Comparison of ENCODE assay signal across 10 mouse cellular contexts in the genomic region with DNA sequence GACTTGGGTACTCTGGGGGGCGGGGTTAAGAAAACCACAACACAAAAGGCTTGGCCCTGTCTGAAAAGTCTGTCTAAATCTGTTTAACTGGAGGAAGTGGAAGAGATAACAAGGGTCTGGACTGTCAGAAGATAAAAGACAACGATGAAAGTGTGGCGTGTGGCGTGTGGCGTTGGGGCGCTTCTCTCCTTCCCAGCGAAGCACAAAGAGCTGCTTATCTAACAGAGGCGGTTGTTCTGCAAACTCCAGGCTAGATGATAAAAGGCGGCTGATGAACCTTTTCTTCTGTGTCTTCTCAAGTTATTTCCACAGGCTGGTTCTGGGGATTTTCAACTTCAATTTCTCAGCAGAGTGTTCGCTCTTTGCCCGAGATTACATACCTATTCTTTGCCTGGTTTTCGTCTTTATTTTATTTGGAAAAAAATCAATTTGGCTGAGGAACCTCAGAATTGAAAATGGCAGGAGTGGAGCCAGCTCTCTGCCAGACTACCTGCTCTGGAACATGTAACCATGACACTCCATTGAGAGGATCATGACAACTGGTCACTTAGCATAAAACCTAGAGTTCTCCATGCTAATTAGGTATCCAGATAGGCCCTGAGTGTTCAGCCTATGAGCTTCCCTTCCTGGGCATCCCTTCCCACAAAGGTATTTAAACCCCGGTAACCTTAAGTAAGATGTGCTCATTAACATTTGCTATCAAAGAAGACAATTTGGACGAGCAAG.
A peak's percentile ranks its signal among the peaks of the same experiment; 100 is the strongest.
DNase-seq lines count a peak whose midpoint lies in the region; ATAC-seq and TF ChIP-seq lines count a peak whose summit lies in the region.
"Had no signal": no experiment of that assay in that cellular context is flagged by ENCODE, and none has a peak within 500 bp of the region (broad histone marks: within the 10 kb centered on the region; RNA-seq: fewer than 3 reads in every experiment).

No protein-coding gene starts in this region.

- peaks cover 2% of the 10 kb centered on the region for H3K9me3 ChIP-seq in heart, embryonic 16.5 days (replicated peaks; ENCODE audit: control insufficient read depth, low read length)
- no peaks in the 10 kb centered on the region for H3K9me3 ChIP-seq in liver, postnatal 0 days (ENCODE audit: low read length)
- no peaks in the 10 kb centered on the region for H3K9me3 ChIP-seq in stomach, embryonic 15.5 days
- no peaks in the 10 kb centered on the region for H3K9me3 ChIP-seq in midbrain, embryonic 13.5 days

- no peak overlapping the region for H3K4me3 ChIP-seq in heart, embryonic 16.5 days (ENCODE audit: low read length)
- no peak overlapping the region for H3K4me3 ChIP-seq in liver, postnatal 0 days (ENCODE audit: low read depth, low read length)
- no peak overlapping the region for H3K4me3 ChIP-seq in stomach, embryonic 15.5 days (replicated peaks)
- no peak overlapping the region for H3K4me3 ChIP-seq in midbrain, embryonic 13.5 days (replicated peaks)

- H3K27ac ChIP-seq in heart, embryonic 16.5 days (ENCODE audit: low read length), result no peak overlapping the region
- no peak overlapping the region for H3K27ac ChIP-seq in liver, postnatal 0 days (ENCODE audit: low read depth)
- no peak overlapping the region for H3K27ac ChIP-seq in stomach, embryonic 15.5 days
- no peak overlapping the region for H3K27ac ChIP-seq in midbrain, embryonic 13.5 days

- TF ChIP-seq EP300 in liver, postnatal 0 days (IDR thresholded peaks at IDR 0.05; ENCODE audit: low read depth), result peak; percentile 94

- no peaks in the 10 kb centered on the region for H3K27me3 ChIP-seq in heart, embryonic 16.5 days (ENCODE audit: control insufficient read depth, insufficient read depth, low read length)
- H3K27me3 ChIP-seq in liver, postnatal 0 days (ENCODE audit: insufficient read depth, low read length), result no peaks in the 10 kb centered on the region
- no peaks in the 10 kb centered on the region for H3K27me3 ChIP-seq in stomach, embryonic 15.5 days (replicated peaks)
- no peaks in the 10 kb centered on the region for H3K27me3 ChIP-seq in midbrain, embryonic 13.5 days

- peak overlapping the region; percentile 7; the same call in 1 of the 2 replicates for H3K4me2 ChIP-seq in heart, embryonic 16.5 days (ENCODE audit: low read depth, low read length)
- 0 out of 2 replicates have a peak overlapping the region, but pooled peaks have one; percentile 7 for H3K4me2 ChIP-seq in liver, postnatal 0 days (ENCODE audit: low read depth, low read length)
- no peak overlapping the region for H3K4me2 ChIP-seq in stomach, embryonic 15.5 days
- H3K4me2 ChIP-seq in midbrain, embryonic 13.5 days (replicated peaks), result no peak overlapping the region

- peak; percentile 49 for ATAC-seq in heart, embryonic 16.5 days (replicated peaks; ENCODE audit: extremely low read depth, insufficient read depth, low FRiP score)
- ATAC-seq in liver, postnatal 0 days, result peak; percentile 48
- ATAC-seq in stomach, embryonic 15.5 days (ENCODE audit: insufficient read depth, low FRiP score, low read depth), result peak; percentile 7; the same call in 1 of the 2 replicates
- ATAC-seq in midbrain, embryonic 13.5 days, result no peak
- ATAC-seq: activated CD4-positive, CD25-positive, alpha-beta regulatory T cell, adult 4 months had no signal

- WGBS in heart, embryonic 16.5 days, result 22% methylated on average over 14 of the region's 14 CpGs
- 25% methylated on average over 14 of the region's 14 CpGs for WGBS in liver, postnatal 0 days (ENCODE audit: insufficient replicate concordance)
- 39% methylated on average over 14 of the region's 14 CpGs for WGBS in stomach, embryonic 15.5 days
- WGBS in midbrain, embryonic 13.5 days, result 76% methylated on average over 14 of the region's 14 CpGs

- peaks cover 16% of the 10 kb centered on the region for H3K4me1 ChIP-seq in heart, embryonic 16.5 days (ENCODE audit: control insufficient read depth, insufficient read depth, low read length)
- no peaks in the 10 kb centered on the region; the same call in 1 of the 2 replicates for H3K4me1 ChIP-seq in liver, postnatal 0 days (ENCODE audit: insufficient read depth)
- no peaks in the 10 kb centered on the region for H3K4me1 ChIP-seq in stomach, embryonic 15.5 days
- H3K4me1 ChIP-seq in midbrain, embryonic 13.5 days (replicated peaks), result peaks cover 10% of the 10 kb centered on the region

- no peak for TF ChIP-seq CTCF in liver, postnatal 0 days (IDR thresholded peaks at IDR 0.05; ENCODE audit: low read depth)

- no peaks in the 10 kb centered on the region for H3K36me3 ChIP-seq in heart, embryonic 16.5 days (ENCODE audit: control insufficient read depth, insufficient read depth)
- H3K36me3 ChIP-seq in liver, postnatal 0 days (replicated peaks; ENCODE audit: insufficient read depth, low read length), result no peaks in the 10 kb centered on the region
- H3K36me3 ChIP-seq in stomach, embryonic 15.5 days, result no peaks in the 10 kb centered on the region
- H3K36me3 ChIP-seq in midbrain, embryonic 13.5 days, result no peaks in the 10 kb centered on the region

- no peak overlapping the region for H3K9ac ChIP-seq in heart, embryonic 16.5 days (ENCODE audit: low read length)
- no peak overlapping the region for H3K9ac ChIP-seq in liver, postnatal 0 days (replicated peaks)
- no peak overlapping the region for H3K9ac ChIP-seq in stomach, embryonic 15.5 days
- H3K9ac ChIP-seq in midbrain, embryonic 13.5 days (replicated peaks), result no peak overlapping the region

- no peak for DNase-seq in heart, adult 11 months
- DNase-seq in c-Kit-positive CD71-positive TER-119-positive erythroid progenitor cells, embryonic 14.5 days (ENCODE audit: low spot score), result peak; percentile 31
- no peak for DNase-seq in liver, postnatal 0 days
- no peak for DNase-seq in retina, embryonic 14.5 days (ENCODE audit: low spot score)
- DNase-seq: cerebellum, postnatal 14 days; kidney, postnatal 14 days had no signal

Comparison
In these comparisons a context has a peak if more than half of its experiments do, and no peak if none do; other contexts are left out.
1. H3K4me2 ChIP-seq: peak in heart, embryonic 16.5 days (single experiment) and liver, postnatal 0 days (single experiment); none in stomach, embryonic 15.5 days (single experiment) and midbrain, embryonic 13.5 days (single experiment).